ENCODE assay signal across 30 mouse cellular contexts in genomic region chr14:78420176-78420575, GRCm38 (mm10).
A peak's percentile ranks its signal among the peaks of the same experiment; 100 is the strongest.
DNase-seq lines count a peak whose midpoint lies in the region; ATAC-seq and TF ChIP-seq lines count a peak whose summit lies in the region.
"Had no signal": no experiment of that assay in that cellular context is flagged by ENCODE, and none has a peak within 500 bp of the region (broad histone marks: within the 10 kb centered on the region; RNA-seq: fewer than 3 reads in every experiment).

No protein-coding gene starts in this region.

- no peaks in the 10 kb centered on the region for H3K36me3 ChIP-seq in liver, postnatal 0 days (replicated peaks; ENCODE audit: insufficient read depth, low read length)
- no peaks in the 10 kb centered on the region for H3K36me3 ChIP-seq in liver, embryonic 11.5 days (ENCODE audit: control insufficient read depth, insufficient read depth, low read length)
- H3K36me3 ChIP-seq in CH12.LX (replicated peaks in 1 of 2; ENCODE audit: control insufficient read depth in 1 of 2, insufficient read depth in 1 of 2, low read length in 1 of 2), result no peaks in the 10 kb centered on the region
- H3K36me3 ChIP-seq in heart, embryonic 12.5 days, result no peaks in the 10 kb centered on the region
- H3K36me3 ChIP-seq: forebrain, embryonic 10.5 days; G1E; heart, embryonic 15.5 days; hindbrain, embryonic 13.5 days; limb, embryonic 15.5 days; neural tube, embryonic 13.5 days had no signal

- no peaks in the 10 kb centered on the region for H3K79me2 ChIP-seq in CH12.LX (replicated peaks; ENCODE audit: control insufficient read depth, extremely low read depth, insufficient read depth, poor library complexity, severe bottlenecking)

- in situ Hi-C loops in CH12.LX (cut with MboI; ENCODE audit: low pct_ligation_motif_present, low pct_unique_long_range_greater_than_20kb, low sequenced_read_pairs), result no loop called here

- no peak overlapping the region for H3K27ac ChIP-seq in liver, postnatal 0 days (ENCODE audit: low read depth)
- no peak overlapping the region for H3K27ac ChIP-seq in liver, embryonic 11.5 days (ENCODE audit: low read depth, low read length)
- H3K27ac ChIP-seq in CH12.LX (ENCODE audit: insufficient read depth, low read depth), result no peak overlapping the region
- no peak overlapping the region for H3K27ac ChIP-seq in heart, embryonic 12.5 days (ENCODE audit: poor library complexity, severe bottlenecking)
- H3K27ac ChIP-seq: forebrain, embryonic 10.5 days; heart, adult 2 months; heart, embryonic 15.5 days; hindbrain, embryonic 13.5 days; limb, embryonic 15.5 days; neural tube, embryonic 13.5 days had no signal

- no peak for DNase-seq in liver, postnatal 0 days
- no peak for DNase-seq in liver, embryonic 11.5 days (ENCODE audit: low spot score)
- peak; percentile 25 for DNase-seq in CH12.LX (ENCODE audit: extremely low read depth)
- DNase-seq in ZHBTc4 (ENCODE audit: low read depth, low spot score), result peak; percentile 26
- DNase-seq in urinary bladder, postnatal 4 days (ENCODE audit: low spot score in 2 of 2), result no peak
- no peak for DNase-seq in lung, postnatal 25 days (ENCODE audit: low spot score)
- DNase-seq: adrenal gland, adult 2 months; B cell, adult 2 months; cerebellum, adult 18-20 months; cerebellum, postnatal 14 days; heart, adult 2 months; heart, postnatal 36 days; kidney, adult 8-10 months; kidney, postnatal 10 days; left cerebral cortex, postnatal 4 days; lung, adult 18-20 months; lung, postnatal 10 days; right cerebral cortex, adult 18-20 months; right cerebral cortex, postnatal 4 days; thymus, adult 18-20 months; thymus, postnatal 4 days had no signal

- no peak overlapping the region for H3K9ac ChIP-seq in liver, postnatal 0 days (replicated peaks)
- no peak overlapping the region for H3K9ac ChIP-seq in liver, embryonic 11.5 days (ENCODE audit: low read depth, low read length)
- no peak overlapping the region for H3K9ac ChIP-seq in CH12.LX (ENCODE audit: insufficient read depth, low read depth)
- no peak overlapping the region for H3K9ac ChIP-seq in heart, embryonic 12.5 days
- H3K9ac ChIP-seq: heart, embryonic 15.5 days; hindbrain, embryonic 13.5 days; limb, embryonic 15.5 days; neural tube, embryonic 13.5 days had no signal

- H3K27me3 ChIP-seq in liver, postnatal 0 days (ENCODE audit: insufficient read depth, low read length), result no peaks in the 10 kb centered on the region
- H3K27me3 ChIP-seq in liver, embryonic 11.5 days (replicated peaks; ENCODE audit: control insufficient read depth, insufficient read depth, low read length), result no peaks in the 10 kb centered on the region
- H3K27me3 ChIP-seq in CH12.LX (replicated peaks), result no peaks in the 10 kb centered on the region
- no peaks in the 10 kb centered on the region for H3K27me3 ChIP-seq in heart, embryonic 12.5 days (replicated peaks)
- H3K27me3 ChIP-seq: heart, embryonic 15.5 days; hindbrain, embryonic 13.5 days; limb, embryonic 15.5 days; megakaryocyte, embryonic 14.5 days; neural tube, embryonic 13.5 days had no signal

- TF ChIP-seq RAD21 in CH12.LX (IDR thresholded peaks at IDR 0.05; ENCODE audit: low read depth, low read length), result no peak

- WGBS in liver, postnatal 0 days (ENCODE audit: insufficient replicate concordance), result 58% methylated on average over 3 of the region's 3 CpGs
- 77% methylated on average over 3 of the region's 3 CpGs for WGBS in liver, embryonic 11.5 days
- WGBS in heart, embryonic 12.5 days, result 70% methylated on average over 3 of the region's 3 CpGs

- TF ChIP-seq EP300 in liver, postnatal 0 days (IDR thresholded peaks at IDR 0.05; ENCODE audit: low read depth), result no peak
- peak; percentile 36; the same call in 1 of the 2 replicates for TF ChIP-seq EP300 in CH12.LX (IDR thresholded peaks at IDR 0.05; ENCODE audit: low read length)

- H3K4me3 ChIP-seq in liver, postnatal 0 days (ENCODE audit: low read depth, low read length), result no peak overlapping the region
- H3K4me3 ChIP-seq in liver, embryonic 11.5 days (ENCODE audit: low read depth, low read length), result no peak overlapping the region
- H3K4me3 ChIP-seq in CH12.LX (replicated peaks in 1 of 3; ENCODE audit: low read depth in 2 of 3, low read length in 2 of 3, poor library complexity in 1 of 3), result no peak overlapping the region
- no peak overlapping the region for H3K4me3 ChIP-seq in heart, embryonic 12.5 days
- H3K4me3 ChIP-seq: forebrain, embryonic 10.5 days; heart, adult 2 months; heart, embryonic 15.5 days; hindbrain, embryonic 13.5 days; limb, embryonic 15.5 days; megakaryocyte, embryonic 14.5 days; neural tube, embryonic 13.5 days had no signal

- no peak for TF ChIP-seq POLR2A in CH12.LX (IDR thresholded peaks at IDR 0.05; ENCODE audit: low read depth, low read length)

- H3K9me3 ChIP-seq in liver, postnatal 0 days (ENCODE audit: low read length), result no peaks in the 10 kb centered on the region
- H3K9me3 ChIP-seq in liver, embryonic 11.5 days (ENCODE audit: control insufficient read depth, low read length), result no peaks in the 10 kb centered on the region
- no peaks in the 10 kb centered on the region for H3K9me3 ChIP-seq in CH12.LX (replicated peaks; ENCODE audit: low read length)
- H3K9me3 ChIP-seq in heart, embryonic 12.5 days (replicated peaks), result no peaks in the 10 kb centered on the region
- H3K9me3 ChIP-seq: forebrain, embryonic 10.5 days; heart, embryonic 15.5 days; hindbrain, embryonic 13.5 days; limb, embryonic 15.5 days; neural tube, embryonic 13.5 days had no signal

- H3K4me1 ChIP-seq in liver, postnatal 0 days (ENCODE audit: insufficient read depth), result no peaks in the 10 kb centered on the region
- no peaks in the 10 kb centered on the region for H3K4me1 ChIP-seq in liver, embryonic 11.5 days (replicated peaks; ENCODE audit: control insufficient read depth, insufficient read depth, low read length)
- H3K4me1 ChIP-seq in CH12.LX (ENCODE audit: control insufficient read depth in 1 of 2, insufficient read depth in 2 of 2), result peaks cover 0 to 9% of the 10 kb centered on the region in 2 experiments; a peak in 1 of 4 replicates
- H3K4me1 ChIP-seq in heart, embryonic 12.5 days (replicated peaks), result no peaks in the 10 kb centered on the region
- H3K4me1 ChIP-seq: forebrain, embryonic 10.5 days; heart, embryonic 15.5 days; limb, embryonic 15.5 days; megakaryocyte, embryonic 14.5 days; neural tube, embryonic 13.5 days had no signal

- ATAC-seq in liver, postnatal 0 days, result peak; percentile 74
- ATAC-seq in liver, embryonic 11.5 days (replicated peaks; ENCODE audit: low FRiP score), result no peak
- peak; percentile 31; the same call in 1 of the 2 replicates for ATAC-seq in megakaryocyte progenitor cell, adult 5-6 weeks (replicated peaks; ENCODE audit: poor library complexity)
- no peak for ATAC-seq in heart, embryonic 12.5 days (ENCODE audit: insufficient number of reproducible peaks, low FRiP score)

- TF ChIP-seq CTCF in liver, postnatal 0 days (IDR thresholded peaks at IDR 0.05; ENCODE audit: low read depth), result no peak
- TF ChIP-seq CTCF in CH12.LX (conservative IDR thresholded peaks at IDR 0.05 in 1 of 2, IDR thresholded peaks at IDR 0.05 in 1 of 2; ENCODE audit: low read depth in 2 of 2, low read length in 2 of 2), result no peak

- no peak overlapping the region for H3K4me2 ChIP-seq in liver, postnatal 0 days (ENCODE audit: low read depth, low read length)
- no peak overlapping the region for H3K4me2 ChIP-seq in liver, embryonic 11.5 days
- no peak overlapping the region for H3K4me2 ChIP-seq in CH12.LX (ENCODE audit: insufficient read depth, low read depth, poor library complexity, severe bottlenecking)
- no peak overlapping the region for H3K4me2 ChIP-seq in heart, embryonic 12.5 days
- H3K4me2 ChIP-seq: heart, embryonic 15.5 days; hindbrain, embryonic 13.5 days; limb, embryonic 15.5 days; neural tube, embryonic 13.5 days had no signal

- dilution Hi-C loops in CH12.LX (cut with MboI; ENCODE audit: extremely low pct_ligation_motif_present, extremely low pct_unique_long_range_greater_than_20kb, low sequenced_read_pairs), result no loop called here

TF ChIP-seq in CH12.LX, 34 proteins besides CTCF, POLR2A, EP300 and RAD21:
- TF ChIP-seq RCOR1 (conservative IDR thresholded peaks at IDR 0.05; ENCODE audit: low read depth, low read length) (no peak), BHLHE40 (IDR thresholded peaks at IDR 0.05; ENCODE audit: low read depth, low read length) (peak; percentile 60), ETS1 (conservative IDR thresholded peaks at IDR 0.05; ENCODE audit: low read depth, low read length) (peak; percentile 52; the same call in 1 of the 2 replicates)

Comparison
In these comparisons a context has a peak if more than half of its experiments do, and no peak if none do; other contexts are left out.
1. ATAC-seq: peak in liver, postnatal 0 days (single experiment) and megakaryocyte progenitor cell, adult 5-6 weeks (single experiment); none in liver, embryonic 11.5 days (single experiment) and heart, embryonic 12.5 days (single experiment).
2. DNase-seq: peak in CH12.LX (single experiment) and ZHBTc4 (single experiment); none in liver, postnatal 0 days (single experiment), liver, embryonic 11.5 days (single experiment), urinary bladder, postnatal 4 days (0 of 2) and lung, postnatal 25 days (single experiment).